Mouse (Mus musculus) CD4-positive, CD25-positive, alpha-beta regulatory T cell, adult 4 months (primary cell): Measurements from ENCODE around the gene Psmd7. TPM values are rescaled to one million over a fixed set of nuclear protein-coding genes. Genes with fewer than 3 reads are reported as not detected.

Experiments
- ATAC-seq: one replicate; pipeline ENCODE4 v1.8.0; 2017
- polyA plus RNA-seq, 2 experiments: library from polyadenylated mRNA; unstranded; fragments of 100-300 nt; shearing (Covaris generic); gene quantifications; one replicate each; pipeline ENCODE4 v1.2.1; 2017

Gene Psmd7
- polyA plus RNA-seq, 2 experiments from 2014 or later = 116 to 125 TPM

DNA sequence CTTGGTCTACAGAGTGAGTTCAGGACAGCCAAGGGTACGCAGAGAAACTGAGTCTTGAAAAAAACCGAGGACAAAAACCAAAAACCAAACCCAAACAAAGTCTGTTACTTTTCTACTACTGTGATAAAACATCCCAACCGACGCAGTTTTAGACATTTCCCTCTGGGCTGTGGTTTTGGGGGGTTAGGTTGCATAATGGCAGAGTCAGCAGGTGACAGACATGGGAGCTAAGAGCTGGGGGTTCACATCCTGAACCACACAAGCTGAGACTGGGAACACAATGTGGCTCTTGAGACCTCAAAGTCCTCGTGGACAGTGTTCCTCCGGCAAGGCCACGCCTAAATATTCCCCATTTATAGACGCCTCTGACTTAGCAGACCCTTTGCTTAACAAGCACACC, 10.1 kb downstream of the Psmd7 start:
- ATAC-seq = no peak

DNA sequence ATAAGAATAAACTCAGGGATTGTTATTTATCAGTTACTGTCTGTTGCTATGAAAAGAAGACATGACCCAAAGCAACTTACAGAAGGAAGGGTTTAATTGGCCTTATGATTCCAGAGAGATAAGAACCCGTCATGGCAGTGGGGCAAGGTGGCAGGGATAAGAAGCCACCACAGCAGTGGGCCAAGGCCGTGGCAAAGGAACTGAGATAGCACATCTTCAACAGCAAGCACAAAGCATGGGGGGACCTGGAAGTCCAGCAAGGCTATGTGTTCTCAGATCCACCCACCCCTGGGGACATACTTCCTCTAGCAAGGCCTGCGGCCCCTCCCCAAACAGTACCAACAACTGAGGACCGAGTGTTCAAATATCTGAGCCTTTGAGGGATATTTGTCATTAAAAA, 10.6 kb downstream of the Psmd7 start:
- ATAC-seq = no peak

DNA sequence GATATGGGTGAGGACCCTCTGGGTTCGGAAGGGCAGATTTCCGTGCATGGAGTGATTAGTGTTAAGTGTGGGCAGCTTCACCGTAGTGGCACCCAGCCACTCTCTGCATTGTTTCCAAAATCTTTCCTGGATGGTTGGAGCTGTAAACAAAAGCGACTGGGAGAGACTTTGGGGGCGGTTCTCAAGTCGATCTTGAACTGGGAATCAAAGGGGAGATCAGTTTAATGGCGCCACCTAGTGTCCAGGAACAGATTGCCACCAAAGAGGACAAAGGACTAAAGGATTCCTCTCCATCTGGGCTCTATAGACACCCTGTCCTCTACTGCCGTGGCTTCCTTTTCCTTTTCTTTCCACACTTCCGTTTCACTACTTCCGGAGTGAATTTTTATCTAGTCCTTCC, 11.6 kb downstream of the Psmd7 start:
- peak; percentile 76 for ATAC-seq

DNA sequence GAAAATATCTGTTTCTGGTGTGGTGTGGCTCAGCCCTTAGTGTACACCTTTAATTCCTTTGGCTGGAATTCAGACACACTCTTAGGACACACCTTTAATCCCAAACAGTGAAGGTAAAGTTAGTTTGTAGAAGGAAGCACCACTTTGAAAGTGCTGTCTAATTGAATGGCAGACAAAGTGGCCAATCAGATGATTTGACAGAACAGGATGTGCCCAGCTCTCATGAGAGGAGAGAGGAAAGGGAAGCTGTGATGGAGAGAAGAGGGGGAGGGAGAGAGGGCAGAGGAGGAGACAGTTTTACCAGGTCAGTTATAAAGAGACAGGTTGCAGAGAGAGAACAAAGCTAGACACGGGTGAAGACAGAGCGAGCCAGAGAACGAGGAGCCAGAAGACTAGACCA, 13.5 kb downstream of the Psmd7 start:
- no peak for ATAC-seq

DNA sequence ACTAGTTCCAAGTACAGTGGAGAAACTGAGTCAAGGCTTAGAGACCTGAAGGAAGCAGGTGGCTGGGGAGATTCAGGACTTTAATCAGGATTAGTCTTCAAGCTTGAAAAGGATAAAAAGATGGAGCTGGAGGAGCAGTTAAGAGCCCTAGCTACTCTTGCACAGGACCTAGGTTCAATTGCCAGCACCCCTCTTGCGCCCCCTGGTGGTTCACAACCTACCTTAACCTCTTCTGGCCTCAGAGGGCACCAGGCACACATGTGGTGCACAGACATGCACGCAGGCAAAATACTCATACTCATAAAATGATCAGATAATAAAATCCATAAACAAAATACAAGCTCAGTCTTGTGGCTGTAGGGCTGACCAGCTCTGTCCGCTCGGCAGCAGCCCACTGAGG, 15.8 kb downstream of the Psmd7 start:
- peak; percentile 60 for ATAC-seq

DNA sequence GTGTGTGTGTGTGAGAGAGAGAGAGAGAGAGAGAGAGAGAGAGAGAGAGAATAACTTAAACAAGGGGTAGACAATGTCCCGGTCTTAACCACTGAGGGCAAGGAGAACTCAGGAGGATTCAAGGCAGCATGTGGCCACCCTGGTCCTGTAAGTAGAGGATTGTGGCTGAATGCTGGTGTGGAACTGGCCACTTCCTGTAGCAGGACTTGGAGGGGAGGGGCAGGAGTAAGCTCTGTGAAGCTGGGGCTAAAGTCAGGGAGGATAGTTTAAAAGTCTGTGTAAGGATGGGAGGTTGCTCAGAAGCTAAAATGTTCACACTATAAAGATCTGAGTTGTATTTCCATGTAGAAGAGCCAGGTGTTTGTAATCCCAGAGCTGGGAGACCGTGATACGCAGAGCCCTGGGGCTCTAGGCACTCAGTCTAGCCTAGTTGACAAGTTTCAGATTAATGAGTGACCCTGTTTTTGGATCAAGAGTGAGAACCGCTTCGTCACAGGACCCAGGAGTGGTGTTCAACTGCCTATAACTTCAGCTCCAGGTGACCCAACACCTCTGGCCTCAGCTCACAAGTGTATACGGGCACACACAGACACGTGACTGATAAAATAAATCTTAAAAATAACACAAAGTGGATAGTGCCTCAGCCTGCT, 16.7 kb downstream of the Psmd7 start:
- ATAC-seq = no peak

DNA sequence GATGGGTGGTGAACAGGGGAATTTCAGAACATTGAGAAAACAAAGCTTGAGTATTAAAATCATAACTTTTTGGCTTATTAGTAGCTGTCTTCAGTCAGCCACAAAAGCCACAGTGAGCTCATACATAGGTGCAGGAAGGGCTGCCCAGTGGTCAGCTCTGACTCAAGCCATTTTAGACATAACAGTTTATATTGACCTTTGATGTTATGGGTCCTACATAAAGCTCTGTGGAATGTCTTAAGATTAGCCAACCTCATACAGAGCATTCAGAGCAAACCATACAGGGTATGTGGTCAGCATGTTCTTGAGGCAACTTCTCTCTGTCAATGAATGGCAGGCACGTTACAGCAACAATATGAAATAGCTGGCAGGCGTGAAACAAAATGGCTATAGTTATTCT, 17.2 kb downstream of the Psmd7 start:
- ATAC-seq = no peak

DNA sequence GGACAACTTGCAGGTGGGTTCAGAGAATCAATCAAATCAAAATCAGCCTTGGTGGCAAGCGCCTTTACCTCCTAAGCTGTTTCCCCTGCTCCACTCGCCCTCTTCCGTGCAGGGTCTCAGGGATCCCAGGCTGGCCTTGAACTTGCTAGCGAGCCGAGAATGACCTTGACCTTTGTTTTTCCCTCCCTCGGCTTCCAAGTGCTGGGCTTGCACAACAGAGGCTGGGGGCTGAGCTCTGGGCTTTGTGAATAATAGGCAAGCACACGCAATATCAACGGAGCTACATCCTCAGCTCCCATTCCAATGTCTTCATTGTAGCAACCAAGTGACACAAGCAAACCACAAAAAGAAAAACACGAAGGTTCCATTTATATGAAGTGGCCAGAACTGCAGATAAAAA, 26.1 kb downstream of the Psmd7 start:
- no peak for ATAC-seq

DNA sequence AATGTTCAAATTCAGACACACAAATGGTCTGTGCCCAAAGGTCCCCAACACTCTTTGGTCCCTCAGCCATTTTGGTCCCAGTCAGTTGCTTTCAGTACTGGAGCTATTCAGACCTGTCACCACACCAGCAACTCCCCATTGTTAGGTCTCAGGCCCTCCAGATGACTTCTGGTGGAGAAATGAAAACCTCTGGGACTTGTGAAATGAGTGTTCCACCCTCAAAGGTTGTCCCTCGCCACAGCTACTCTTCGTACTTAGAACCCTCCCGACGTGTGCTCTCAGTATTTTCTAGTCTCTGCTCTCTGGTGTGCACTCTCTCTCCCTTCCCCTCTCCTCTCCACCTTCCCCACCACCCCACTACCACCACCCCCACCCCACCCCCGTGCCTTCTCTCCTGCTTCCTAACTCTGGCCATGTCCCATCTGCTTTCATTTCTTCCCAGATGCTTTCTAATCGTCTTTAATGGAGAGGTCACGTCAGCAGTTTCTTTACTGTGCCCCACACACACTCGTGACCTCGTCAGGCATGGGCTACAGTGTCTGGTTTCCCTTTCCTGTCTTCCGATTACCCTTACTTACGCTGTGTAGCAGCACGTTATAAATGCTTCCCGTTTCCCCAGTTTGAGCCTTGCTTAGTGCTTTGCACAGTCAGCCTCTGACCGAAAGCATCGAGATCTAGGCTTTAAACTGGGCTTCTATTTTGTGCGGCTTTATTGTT, 27.3 kb downstream of the Psmd7 start:
- ATAC-seq = peak; percentile 89

DNA sequence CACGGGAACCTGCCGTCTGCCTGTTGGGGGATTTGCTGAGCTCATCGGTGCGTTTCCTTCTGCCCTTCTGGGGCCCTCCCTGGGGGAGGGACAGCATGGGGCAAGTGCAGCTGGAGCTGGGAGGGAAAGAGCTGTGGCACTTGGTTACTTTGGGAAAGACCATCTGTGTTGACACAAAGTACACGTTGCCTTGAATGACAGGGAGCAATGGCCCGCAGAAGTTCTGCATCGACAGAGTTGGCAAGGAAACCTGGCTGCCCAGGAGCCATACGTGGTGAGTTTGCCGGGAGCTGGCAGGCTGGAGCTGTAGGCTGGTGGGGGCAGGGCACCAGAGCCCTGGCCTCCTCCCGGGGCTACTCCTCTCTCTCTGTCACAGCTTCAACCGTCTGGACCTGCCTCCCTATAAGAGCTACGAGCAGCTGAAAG, 31.7 kb downstream of the Psmd7 start:
- ATAC-seq = no peak

DNA sequence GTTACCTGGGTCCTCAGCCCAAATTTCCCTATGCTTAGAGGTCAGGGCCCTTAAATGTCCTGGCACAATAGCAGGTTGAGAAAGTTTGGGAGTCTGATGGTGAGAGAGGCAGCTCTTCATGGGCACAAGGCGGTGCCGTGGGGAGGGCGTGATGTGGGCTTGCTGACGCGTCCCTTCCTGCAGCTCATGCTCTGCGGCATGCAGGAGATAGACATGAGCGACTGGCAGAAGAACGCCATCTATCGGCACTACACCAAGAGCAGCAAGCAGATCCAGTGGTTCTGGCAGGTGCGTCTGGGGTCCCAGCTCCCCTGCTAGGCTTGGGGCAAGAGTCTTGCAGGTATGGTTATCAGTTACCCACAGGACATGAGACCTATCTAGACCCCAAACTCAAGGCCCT, 33.0 kb downstream of the Psmd7 start:
- no peak for ATAC-seq

DNA sequence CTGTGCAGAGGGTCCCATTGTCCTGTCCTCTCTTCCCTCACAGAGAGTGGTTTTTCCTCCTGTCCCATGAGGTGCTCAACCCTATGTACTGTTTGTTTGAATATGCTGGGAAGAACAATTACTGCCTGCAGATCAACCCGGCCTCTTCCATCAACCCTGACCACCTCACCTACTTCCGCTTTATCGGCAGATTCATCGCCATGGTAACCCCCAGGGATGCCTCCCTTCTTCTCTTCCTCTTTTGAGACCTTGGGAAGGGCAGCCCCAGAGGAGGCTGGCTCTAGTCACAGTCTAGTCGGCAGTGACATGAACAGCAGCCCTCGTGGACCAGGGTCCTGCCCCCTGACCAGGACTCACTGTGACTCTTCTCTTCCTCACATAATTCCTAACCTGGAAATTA, 36.0 kb downstream of the Psmd7 start:
- ATAC-seq = no peak

DNA sequence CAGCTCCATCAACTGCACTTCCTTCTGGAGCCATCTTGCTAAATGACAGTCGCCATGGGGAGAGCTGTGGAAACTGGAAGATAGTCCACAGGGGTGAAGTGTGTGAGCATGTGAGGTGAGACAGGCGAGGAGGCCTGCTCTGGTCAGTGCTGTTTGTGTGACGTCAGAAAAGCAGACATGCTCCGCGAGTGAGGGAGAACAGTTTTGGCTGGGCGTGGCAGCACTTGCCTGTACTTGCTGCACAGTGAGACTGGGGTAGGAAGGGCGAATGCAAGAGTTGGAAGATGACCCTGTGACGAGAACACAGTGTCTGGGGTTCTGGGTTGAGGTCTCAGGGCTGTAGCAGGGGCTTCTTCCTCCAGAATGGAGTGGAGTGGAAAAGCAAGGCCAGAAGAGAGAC, 41.4 kb downstream of the Psmd7 start:
- no peak for ATAC-seq

DNA sequence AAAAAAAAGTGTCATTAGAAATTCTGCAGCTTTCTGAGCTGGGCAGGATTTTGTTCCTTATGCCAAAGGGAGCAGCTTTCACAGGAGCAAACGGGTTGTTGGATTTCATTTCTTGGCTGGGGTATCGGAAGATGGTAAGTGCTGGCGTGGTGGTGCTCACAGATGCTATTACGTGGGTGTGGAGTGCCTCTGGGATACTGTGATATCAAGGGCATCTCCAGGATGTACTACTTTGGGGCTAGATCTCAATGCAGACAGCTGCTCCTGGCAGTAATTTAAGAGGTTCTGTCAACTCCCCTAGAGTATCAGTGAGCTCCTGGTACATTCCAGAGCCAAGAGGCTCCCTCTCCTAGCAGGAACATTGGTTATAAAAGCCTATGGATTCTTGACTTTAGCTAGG, 42.1 kb downstream of the Psmd7 start:
- no peak for ATAC-seq

DNA sequence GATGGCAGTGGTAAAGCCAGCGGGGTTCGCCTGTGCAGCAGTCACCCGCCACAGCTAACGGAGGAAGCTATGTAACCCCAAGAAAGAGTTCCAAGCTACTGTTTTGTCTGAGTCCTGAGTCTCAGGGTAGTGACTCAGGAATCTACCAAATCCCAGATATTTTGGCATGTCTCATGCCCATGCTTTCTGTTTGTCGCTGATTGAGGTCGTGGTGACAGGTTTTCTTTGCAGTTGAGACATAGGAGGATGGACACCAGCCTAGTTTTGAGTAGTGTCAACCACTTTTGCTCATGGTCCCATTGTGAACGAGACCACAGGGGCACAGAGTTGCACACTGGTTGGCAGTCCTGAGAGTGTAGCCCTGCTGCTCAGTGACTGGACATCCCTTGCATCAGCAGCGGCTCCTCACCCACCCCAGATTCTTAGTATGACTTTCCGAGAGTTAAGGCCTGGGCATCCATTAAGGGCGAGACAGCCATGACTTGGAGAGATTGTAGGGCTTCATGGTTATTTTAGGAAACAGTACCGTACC, 42.6 kb downstream of the Psmd7 start:
- ATAC-seq = no peak

DNA sequence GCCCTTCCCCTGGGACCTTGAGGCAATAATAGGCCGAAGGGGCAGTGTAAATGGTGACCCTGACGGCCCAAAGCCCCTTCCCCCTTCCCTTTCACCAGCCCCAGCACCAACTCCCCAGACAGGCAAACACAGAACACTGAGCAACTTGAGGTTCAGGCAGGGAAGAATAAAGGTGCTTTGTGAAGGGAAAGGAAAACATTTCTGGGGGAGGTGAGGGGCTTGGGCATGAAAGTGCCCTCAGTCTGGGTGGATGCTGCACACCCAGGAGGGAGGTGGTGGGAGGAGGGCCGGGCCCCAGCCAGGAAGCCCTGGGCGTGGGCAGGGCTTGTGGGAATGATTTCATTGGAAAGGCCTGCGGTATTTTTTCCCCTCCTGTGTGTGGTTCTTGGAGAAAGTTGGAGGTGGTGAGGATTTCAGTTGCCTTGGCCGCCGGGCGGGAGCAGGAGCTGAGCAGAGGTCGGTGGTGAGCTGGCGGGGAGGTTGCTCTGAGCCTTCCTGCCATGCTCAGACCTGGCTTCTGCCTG, 43.6 kb downstream of the Psmd7 start:
- ATAC-seq = no peak

DNA sequence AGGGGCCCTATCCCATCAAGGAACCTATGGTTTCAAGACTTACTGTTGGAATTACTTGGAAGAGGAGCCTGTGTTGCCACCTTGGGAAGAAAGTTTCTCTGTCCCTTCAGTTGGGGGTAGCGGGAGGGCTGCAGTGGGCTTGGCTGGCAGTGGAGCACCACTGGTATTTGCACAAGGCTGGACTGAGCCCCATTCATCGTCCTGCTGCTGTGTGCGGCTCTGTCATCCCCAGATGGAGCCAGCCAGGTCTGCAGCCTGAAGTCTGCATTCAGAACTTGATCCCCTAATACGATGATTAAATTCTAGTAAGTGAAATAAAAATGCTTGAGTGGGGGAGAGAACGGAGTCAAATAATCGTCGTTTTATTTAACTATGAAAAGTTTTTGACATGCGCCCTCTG, 44.1 kb downstream of the Psmd7 start:
- no peak for ATAC-seq

DNA sequence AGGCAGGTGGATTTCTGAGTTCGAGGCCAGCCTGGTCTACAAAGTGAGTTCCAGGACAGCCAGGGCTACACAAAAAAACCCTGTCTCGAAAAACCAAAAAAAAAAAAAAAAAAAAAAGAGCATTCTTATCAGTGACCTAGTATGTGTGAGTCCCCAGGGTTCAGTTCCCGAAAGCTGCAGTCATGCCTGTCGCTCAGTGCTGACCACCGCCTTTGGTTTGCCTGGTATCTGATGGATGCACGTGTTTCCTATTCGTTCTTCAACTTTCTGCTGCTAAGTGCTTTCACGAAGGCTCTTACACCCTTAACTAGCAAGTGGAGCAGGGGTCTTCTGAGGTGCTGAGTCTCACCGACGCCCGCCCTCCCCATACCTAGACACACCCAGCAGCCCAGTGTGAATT, 44.5 kb downstream of the Psmd7 start:
- ATAC-seq = no peak

DNA sequence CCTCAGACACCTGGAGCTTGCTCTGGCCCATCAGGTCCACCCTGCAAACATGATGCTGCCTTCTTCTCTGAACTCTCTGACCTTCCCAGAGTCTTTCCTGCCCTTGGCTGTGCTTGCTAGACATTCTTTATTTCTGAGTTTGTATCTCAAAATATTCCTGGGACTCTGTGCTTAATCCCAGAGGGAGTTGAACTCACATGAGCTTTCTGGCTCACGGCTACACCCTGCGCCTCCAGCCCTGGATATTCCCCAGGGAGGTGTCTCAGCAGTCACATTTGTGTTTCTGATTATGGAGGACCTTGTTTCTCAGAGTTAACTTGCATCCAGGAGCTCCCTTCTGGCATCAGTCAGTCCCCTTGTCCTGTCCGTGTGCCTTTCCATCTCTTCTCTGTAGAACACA, 46.1 kb downstream of the Psmd7 start:
- ATAC-seq = no peak

DNA sequence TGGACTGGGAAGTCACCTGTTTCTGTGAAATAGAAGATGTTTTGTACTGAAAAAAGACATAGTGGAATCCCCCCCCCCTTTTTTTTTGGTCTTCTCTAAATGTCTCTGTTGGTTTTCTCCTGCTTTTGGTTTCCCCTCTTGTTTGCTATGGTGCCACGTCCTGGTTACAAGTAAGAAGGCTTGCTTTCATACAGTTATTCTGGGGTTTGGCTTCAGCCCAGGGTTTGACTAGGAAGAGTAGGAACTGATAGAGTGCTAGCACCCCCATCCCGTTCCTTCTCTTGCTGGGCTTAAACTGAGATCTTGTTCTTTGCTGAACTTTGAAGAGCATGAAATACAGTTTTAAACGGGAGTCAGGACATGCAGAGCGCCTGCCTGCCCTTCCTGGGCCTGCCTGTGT, 46.9 kb downstream of the Psmd7 start:
- no peak for ATAC-seq

DNA sequence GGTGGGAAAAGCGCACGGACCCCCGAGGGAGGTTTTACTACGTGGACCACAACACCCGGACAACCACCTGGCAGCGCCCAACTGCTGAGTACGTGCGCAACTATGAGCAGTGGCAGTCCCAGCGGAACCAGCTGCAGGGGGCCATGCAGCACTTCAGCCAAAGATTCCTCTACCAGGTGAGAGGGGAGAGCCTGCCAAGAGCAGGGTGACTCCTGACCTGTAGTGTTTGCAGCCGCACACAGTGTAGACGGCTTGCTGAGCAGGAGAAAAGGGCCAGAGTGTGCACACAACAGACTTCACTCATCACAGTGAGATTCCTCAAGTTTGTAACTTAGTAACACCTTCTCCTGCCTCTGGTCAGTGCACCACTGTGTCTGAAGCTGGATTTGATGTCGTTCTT, 47.6 kb downstream of the Psmd7 start:
- ATAC-seq = no peak

DNA sequence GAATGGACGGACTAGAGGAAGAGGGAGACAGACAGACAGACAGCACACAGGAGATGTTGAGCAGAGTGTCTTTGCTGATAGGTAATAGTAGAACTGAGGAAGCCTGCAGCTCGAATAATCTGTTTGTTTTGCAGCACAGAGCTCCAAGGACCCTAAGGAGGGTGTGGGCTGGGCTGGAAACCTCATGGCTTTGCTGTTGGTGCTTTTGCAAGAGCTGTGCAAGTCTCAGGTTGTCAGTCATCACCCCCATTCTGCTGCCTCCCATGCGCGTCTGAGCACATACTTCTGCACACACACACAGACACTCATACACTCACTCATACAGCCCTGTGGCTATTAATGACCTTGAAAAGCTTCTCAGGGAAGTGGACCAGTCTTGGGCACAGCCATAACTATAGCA, 50.8 kb downstream of the Psmd7 start:
- no peak for ATAC-seq
